Mouse (Mus musculus) forebrain, embryonic 16.5 days (tissue): ENCODE results near the gene Mrps18a. TPM values are rescaled to one million over a fixed set of nuclear protein-coding genes. Genes with fewer than 3 reads are reported as not detected.

Experiments
- ATAC-seq: fragments of 200-750 bp; cut with Nextera tagmentation; 2 replicates; pipeline ENCODE4 v1.8.0; 2017; ENCODE audit warnings: mild to moderate bottlenecking, moderate library complexity
- H3K27ac ChIP-seq: fragments of 300-500 bp; sonication (generic); 2 replicates; pipeline ENCODE4 v1.5.1; 2014; ENCODE audit warnings: low read length, control low read depth
- H3K27me3 ChIP-seq: fragments of 300-500 bp; sonication (generic); replicated peaks from 2 replicates; pipeline ENCODE4 v1.6.1; 2014; ENCODE audit warnings: low read length; ENCODE audit not compliant: control insufficient read depth, insufficient read depth
- H3K36me3 ChIP-seq: fragments of 300-500 bp; sonication (generic); 2 replicates; pipeline ENCODE4 v1.6.1; 2014; ENCODE audit not compliant: control insufficient read depth, insufficient read depth
- H3K4me1 ChIP-seq: fragments of 300-500 bp; sonication (generic); replicated peaks from 2 replicates; pipeline ENCODE4 v1.6.1; 2014; ENCODE audit warnings: low read length; ENCODE audit not compliant: control insufficient read depth, insufficient read depth
- H3K4me2 ChIP-seq: fragments of 300-500 bp; sonication (generic); 2 replicates; pipeline ENCODE4 v1.6.1; 2014; ENCODE audit warnings: mild to moderate bottlenecking, low read length, control low read depth
- H3K4me3 ChIP-seq: fragments of 300-500 bp; sonication (generic); replicated peaks from 2 replicates; pipeline ENCODE4 v1.5.1; 2014; ENCODE audit warnings: mild to moderate bottlenecking, low read length, control low read depth
- H3K9ac ChIP-seq: fragments of 300-500 bp; sonication (generic); replicated peaks from 2 replicates; pipeline ENCODE4 v1.6.1; 2014; ENCODE audit warnings: low read depth, low read length, control low read depth
- H3K9me3 ChIP-seq: fragments of 300-500 bp; sonication (generic); 2 replicates; pipeline ENCODE4 v1.6.1; 2016; ENCODE audit warnings: low read length; ENCODE audit not compliant: control insufficient read depth
- WGBS: fragments of 180-500 bp; shearing (Covaris S2); extraction: QIAGEN DNeasy Blood & Tissue Kit; methylation state at CpG from one replicate; pipeline ENCODE4 v1.1.7; 2014; 5-methylcytosine and 5-hydroxymethylcytosine counted together
- polyA plus RNA-seq: library from polyadenylated mRNA; unstranded; fragments of >200 nt; fragmentation: Nextera tagmentation; extraction: Ambion mirVana; gene quantifications from 2 replicates; pipeline ENCODE4 v1.2.1, GENCODE M21; 2015

Gene Mrps18a
- polyA plus RNA-seq, 1 experiment from 2014 or later: 137 TPM

GRCm38 (mm10) chr17:46154336-46154735 lies 43.5 kb downstream of the Mrps18a start:
- H3K4me3 ChIP-seq: no peak overlapping the region
- H3K27me3 ChIP-seq: no peaks in the 10 kb centered on the region; the same call in 1 of the 2 replicates
- no peaks in the 10 kb centered on the region for H3K9me3 ChIP-seq
- 97% methylated on average over 3 of the region's 3 CpGs for WGBS
- H3K4me1 ChIP-seq: peaks cover 10% of the 10 kb centered on the region
- H3K27ac ChIP-seq: no peak overlapping the region
- no peak for ATAC-seq
- H3K9ac ChIP-seq: no peak overlapping the region
- no peaks in the 10 kb centered on the region for H3K36me3 ChIP-seq
- no peak overlapping the region for H3K4me2 ChIP-seq

DNA sequence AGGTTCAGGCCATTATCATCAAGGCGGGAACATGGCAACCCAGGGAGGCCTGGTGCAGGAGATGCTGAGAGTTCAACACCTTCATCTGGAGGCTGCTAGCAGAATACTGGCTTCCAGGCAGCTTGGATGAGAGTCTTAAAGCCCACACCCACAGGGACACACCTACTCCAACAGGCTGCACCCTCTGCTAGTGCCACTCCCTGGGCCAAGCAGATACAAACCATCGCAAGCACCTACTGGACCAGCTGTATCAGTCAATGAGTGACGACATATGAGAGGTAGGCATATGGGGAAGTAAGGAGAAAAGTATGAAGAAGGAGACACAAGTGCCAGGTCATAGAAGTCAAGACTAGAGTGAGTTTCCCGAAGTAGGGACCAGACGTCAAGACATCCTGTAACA lies 45.9 kb downstream of the Mrps18a start:
- H3K9ac ChIP-seq: no peak overlapping the region

GRCm38 (mm10) chr17:46157131-46157530 lies 46.3 kb downstream of the Mrps18a start:
- no peak overlapping the region for H3K4me2 ChIP-seq
- WGBS: 85% methylated on average over 8 of the region's 8 CpGs

More for the DNA sequence above, 45.9 kb downstream of the Mrps18a start:
- no peak overlapping the region for H3K4me3 ChIP-seq
- H3K27ac ChIP-seq: no peak overlapping the region
- H3K4me1 ChIP-seq: peaks cover 17% of the 10 kb centered on the region
- no peaks in the 10 kb centered on the region; the same call in 1 of the 2 replicates for H3K27me3 ChIP-seq
- 84% methylated on average over 5 of the region's 5 CpGs for WGBS
- no peaks in the 10 kb centered on the region for H3K36me3 ChIP-seq
- no peaks in the 10 kb centered on the region for H3K9me3 ChIP-seq
- ATAC-seq: no peak
- H3K4me2 ChIP-seq: no peak overlapping the region

GRCm38 (mm10) chr17:46159236-46159635 lies 48.5 kb downstream of the Mrps18a start:
- no peaks in the 10 kb centered on the region for H3K36me3 ChIP-seq
- H3K4me3 ChIP-seq: no peak overlapping the region
- H3K27ac ChIP-seq: no peak overlapping the region
- H3K9ac ChIP-seq: no peak overlapping the region
- no peak overlapping the region for H3K4me2 ChIP-seq
- no peaks in the 10 kb centered on the region for H3K9me3 ChIP-seq
- WGBS: 66% methylated on average over 2 of the region's 2 CpGs
- no peaks in the 10 kb centered on the region; the same call in 1 of the 2 replicates for H3K27me3 ChIP-seq
- peaks cover 22% of the 10 kb centered on the region for H3K4me1 ChIP-seq
- no peak for ATAC-seq

More at GRCm38 (mm10) chr17:46157131-46157530, 46.3 kb downstream of the Mrps18a start:
- H3K36me3 ChIP-seq: no peaks in the 10 kb centered on the region
- H3K4me1 ChIP-seq: peaks cover 20% of the 10 kb centered on the region
- ATAC-seq: no peak
- H3K27ac ChIP-seq: no peak overlapping the region
- H3K9ac ChIP-seq: no peak overlapping the region
- no peaks in the 10 kb centered on the region; the same call in 1 of the 2 replicates for H3K27me3 ChIP-seq
- H3K4me3 ChIP-seq: no peak overlapping the region
- H3K9me3 ChIP-seq: no peaks in the 10 kb centered on the region

DNA sequence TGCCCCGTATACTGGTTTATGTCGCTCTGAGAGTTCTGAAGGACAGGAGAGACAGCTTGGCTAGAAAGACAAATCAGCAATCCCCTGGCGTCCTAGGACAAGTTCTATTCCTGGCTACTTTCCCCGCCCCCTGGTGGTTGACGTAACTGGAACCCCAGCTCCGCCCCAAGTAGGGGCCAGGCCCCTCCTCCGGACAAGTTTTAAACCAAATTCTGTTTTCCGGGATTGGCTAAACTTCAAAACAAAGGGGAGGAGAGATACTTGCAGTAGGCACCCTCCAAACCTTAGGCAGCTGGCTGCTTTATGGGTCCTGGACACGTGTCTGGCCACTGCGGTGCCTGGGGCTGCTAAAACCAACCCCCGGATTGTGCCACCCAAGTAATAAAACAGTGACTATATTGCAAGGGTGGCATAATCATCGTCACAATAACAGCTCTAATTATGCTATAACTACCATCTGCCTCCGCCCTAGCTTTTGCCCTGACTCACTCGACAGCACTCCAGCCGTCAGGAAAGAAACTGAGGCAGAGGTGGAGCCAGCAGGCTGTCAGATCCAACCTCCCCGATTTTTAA lies 49.4 kb downstream of the Mrps18a start:
- Histone ChIP-seq H3K4me2 (peak overlapping the region; percentile 81), H3K27ac (peak overlapping the region; percentile 73), H3K27me3 (no peaks in the 10 kb centered on the region; the same call in 1 of the 2 replicates), H3K9ac (peak overlapping the region; percentile 53), H3K36me3 (peaks cover 3% of the 10 kb centered on the region; the same call in 1 of the 2 replicates), H3K4me3 (peak overlapping the region; percentile 59), H3K9me3 (no peaks in the 10 kb centered on the region), H3K4me1 (peaks cover 22% of the 10 kb centered on the region)
- peak; percentile 53 for ATAC-seq
- under 1% methylated on average over 16 of the region's 16 CpGs for WGBS

DNA sequence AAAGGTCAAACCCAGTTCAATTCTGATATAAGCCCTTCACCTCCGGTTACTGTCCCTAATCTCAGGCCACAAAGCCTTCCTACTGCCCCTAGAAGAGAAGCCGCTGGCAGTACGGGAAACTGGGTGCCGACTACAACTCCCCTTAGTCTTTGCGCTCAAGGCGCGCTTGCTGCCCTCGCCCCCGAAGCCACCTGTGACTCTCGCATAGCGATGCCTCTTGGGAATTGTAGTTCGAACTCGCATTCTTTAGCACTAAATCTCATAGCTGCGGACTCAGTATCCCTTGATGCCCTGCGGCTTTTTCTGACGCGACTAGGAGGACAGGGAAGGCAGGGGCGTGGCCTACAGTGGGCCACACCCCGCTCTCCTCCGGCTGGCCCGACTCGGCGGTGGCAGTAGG lies 49.9 kb downstream of the Mrps18a start, which contains the start of gene Gtpbp2:
TSS of gene Gtpbp2 (plus strand) at position 347 of the 400 bp plus-strand sequence.
- H3K4me2 ChIP-seq: peak within 1 kb of the TSS; percentile 81
- WGBS: under 1% methylated on average over 23 of the region's 23 CpGs
- peaks cover 22% of the 10 kb centered on the region for H3K4me1 ChIP-seq
- H3K9ac ChIP-seq: peak within 1 kb of the TSS; percentile 73
- H3K27ac ChIP-seq: peak within 1 kb of the TSS; percentile 73
- ATAC-seq: peak; percentile 98
- H3K36me3 ChIP-seq: peaks cover 7% of the 10 kb centered on the region
- H3K4me3 ChIP-seq: peak within 1 kb of the TSS; percentile 59
- H3K27me3 ChIP-seq: no peaks in the 10 kb centered on the region; the same call in 1 of the 2 replicates
- H3K9me3 ChIP-seq: no peaks in the 10 kb centered on the region

DNA sequence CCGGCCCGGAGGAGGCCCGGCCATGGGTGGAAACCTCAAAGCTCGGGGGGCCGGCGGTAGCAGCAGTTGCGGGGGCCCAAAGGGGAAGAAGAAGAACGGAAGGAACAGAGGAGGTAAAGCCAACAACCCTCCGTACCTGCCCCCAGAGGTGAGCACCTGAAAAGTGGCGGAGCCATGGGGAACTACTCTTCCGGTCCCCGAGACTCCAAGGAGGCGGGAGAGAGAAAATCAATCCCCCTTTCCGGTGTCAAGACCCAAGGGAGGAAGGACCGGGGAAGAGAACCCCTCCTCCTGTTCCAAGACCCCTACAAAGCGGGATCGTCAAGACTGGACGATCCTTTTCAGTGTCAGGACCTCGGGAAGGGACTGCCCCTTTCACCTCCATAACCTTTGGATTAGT lies 50.4 kb downstream of the Mrps18a start:
- H3K4me2 ChIP-seq: peak overlapping the region; percentile 50
- peak; percentile 13 for ATAC-seq
- H3K4me1 ChIP-seq: peaks cover 22% of the 10 kb centered on the region
- H3K27me3 ChIP-seq: no peaks in the 10 kb centered on the region; the same call in 1 of the 2 replicates
- peak overlapping the region; percentile 16; the same call in 1 of the 2 replicates for H3K27ac ChIP-seq
- H3K9me3 ChIP-seq: no peaks in the 10 kb centered on the region
- H3K9ac ChIP-seq: peak overlapping the region; percentile 73
- WGBS: under 1% methylated on average over 19 of the region's 19 CpGs
- H3K36me3 ChIP-seq: peaks cover 11% of the 10 kb centered on the region
- peak overlapping the region; percentile 59 for H3K4me3 ChIP-seq

GRCm38 (mm10) chr17:46161710-46162109 lies 50.9 kb downstream of the Mrps18a start:
- Histone ChIP-seq H3K9ac (peak overlapping the region; percentile 73), H3K27me3 (no peaks in the 10 kb centered on the region; the same call in 1 of the 2 replicates), H3K4me3 (peak overlapping the region; percentile 59), H3K27ac (no peak overlapping the region), H3K4me2 (peak overlapping the region; percentile 50), H3K9me3 (no peaks in the 10 kb centered on the region), H3K4me1 (peaks cover 22% of the 10 kb centered on the region), H3K36me3 (peaks cover 11% of the 10 kb centered on the region)
- 57% methylated on average over 9 of the region's 9 CpGs for WGBS
- ATAC-seq: no peak

- H3K4me1 ChIP-seq: peaks cover 22% of the 10 kb centered on the region
- H3K27me3 ChIP-seq: no peaks in the 10 kb centered on the region
- H3K9ac ChIP-seq: no peak overlapping the region
- H3K36me3 ChIP-seq: peaks cover 17% of the 10 kb centered on the region
- H3K9me3 ChIP-seq: no peaks in the 10 kb centered on the region
- 91% methylated on average over 7 of the region's 7 CpGs for WGBS
- no peak overlapping the region for H3K4me3 ChIP-seq
- H3K27ac ChIP-seq: no peak overlapping the region
- no peak for ATAC-seq
- no peak overlapping the region for H3K4me2 ChIP-seq
These were observed 51.8 kb downstream of the Mrps18a start for GRCm38 (mm10) chr17:46162551-46162950.
